Mouse (Mus musculus) olfactory bulb, adult 2 months (tissue): ENCODE results near the gene Afdn.
"Not testable (repeated sequence)": the region's sequence is repeated elsewhere in the genome, so short reads cannot be mapped to it uniquely, and the experiment has no call there.

ENCODE experiments used
- CTCF ChIP-seq: fragments of 200-500 bp; IDR thresholded peaks from 2 replicates; pipeline ENCODE4 v1.5.1; 2012; ENCODE audit warnings: low read depth, mild to moderate bottlenecking, low read length, moderate library complexity; ENCODE audit not compliant: insufficient read depth
- POLR2A ChIP-seq: fragments of 200-500 bp; IDR thresholded peaks from 2 replicates; pipeline ENCODE4 v1.6.1; 2012; ENCODE audit warnings: mild to moderate bottlenecking, low read depth, low read length, moderate library complexity; ENCODE audit not compliant: insufficient read depth

DNA sequence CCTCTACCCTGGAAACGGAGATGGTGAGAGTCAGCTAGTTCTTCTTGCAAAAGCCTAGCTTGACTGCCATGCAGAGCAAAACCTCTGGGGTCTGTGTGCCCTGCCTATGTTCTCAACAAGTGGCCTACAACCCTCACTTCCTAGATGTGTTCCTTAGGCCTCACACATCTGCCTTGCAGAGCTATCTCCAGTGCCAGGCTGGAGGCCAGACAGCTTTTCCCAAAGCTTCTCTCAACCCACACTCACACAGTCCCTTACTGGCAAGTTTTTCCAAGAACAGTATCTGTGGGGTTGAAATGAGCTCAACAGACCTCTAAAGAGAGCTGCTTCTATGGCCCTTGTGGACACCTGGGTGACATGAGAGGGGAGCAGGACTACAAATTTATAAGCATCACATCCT, 191.2 kb downstream of the Afdn start:
- not testable (repeated sequence) for TF ChIP-seq CTCF, POLR2A
